Mouse (Mus musculus) spleen, adult 2 months (tissue): ENCODE measurements around the gene Nudt4. TPM values are rescaled to one million over a fixed set of nuclear protein-coding genes. Genes with fewer than 3 reads are reported as not detected.

Experiments used
- DNase-seq, 2 experiments: peaks; one replicate each; pipeline versions ENCODE4 v3.0.0 to v3.0.0-alpha.2; 2012 to 2021; ENCODE audit warnings: low spot score in 2 of 2, low read depth in 1 of 2
- H3K27ac ChIP-seq: fragments of 200-500 bp; 2 replicates; pipeline ENCODE4 v1.5.1; 2012; ENCODE audit warnings: low read length, inconsistent platforms; ENCODE audit not compliant: insufficient read depth
- H3K27me3 ChIP-seq: fragments of 200-500 bp; 2 replicates; pipeline ENCODE4 v1.6.1; 2012; ENCODE audit warnings: mild to moderate bottlenecking, moderate library complexity, low read length, inconsistent platforms; ENCODE audit not compliant: control insufficient read depth, insufficient read depth
- H3K36me3 ChIP-seq: fragments of 200-500 bp; 2 replicates; pipeline ENCODE4 v1.6.1; 2012; ENCODE audit warnings: mild to moderate bottlenecking, low read length, inconsistent platforms; ENCODE audit not compliant: control insufficient read depth, insufficient read depth
- H3K4me1 ChIP-seq: fragments of 200-500 bp; 2 replicates; pipeline ENCODE4 v1.6.1; 2011; ENCODE audit warnings: inconsistent platforms; ENCODE audit not compliant: control insufficient read depth, insufficient read depth, insufficient read length
- H3K4me3 ChIP-seq: fragments of 200-500 bp; 2 replicates; pipeline ENCODE4 v1.5.1; 2011; ENCODE audit warnings: mild to moderate bottlenecking, inconsistent platforms; ENCODE audit not compliant: insufficient read depth, insufficient read length; ENCODE audit errors: extremely low read depth
- CTCF ChIP-seq: fragments of 200-500 bp; IDR thresholded peaks from 2 replicates; pipeline ENCODE4 v1.5.1; 2011; ENCODE audit warnings: mild to moderate bottlenecking, inconsistent platforms; ENCODE audit not compliant: insufficient read depth, insufficient read length, insufficient replicate concordance; ENCODE audit errors: extremely low read depth
- POLR2A ChIP-seq: fragments of 200-500 bp; IDR thresholded peaks from 2 replicates; pipeline ENCODE4 v1.6.1; 2011; ENCODE audit warnings: low read depth, low read length, inconsistent platforms
- WGBS: fragments of 180-500 bp; shearing (Covaris S2); methylation state at CpG from one replicate; pipeline ENCODE4 v1.1.7; 2018; 5-methylcytosine and 5-hydroxymethylcytosine counted together
- polyA plus RNA-seq: library from polyadenylated mRNA; depleted of rRNA; stranded (reverse); fragments of >200 nt; gene quantifications from 2 replicates; pipeline ENCODE4 v1.2.3, GENCODE M21; 2012

The Nudt4 gene
- polyA plus RNA-seq, 1 experiment = 8.0 TPM

GRCm38 (mm10) chr10:95512635-95513034, 51.3 kb downstream of the Nudt4 start:
- 89% methylated on average over 8 of the region's 8 CpGs for WGBS
- TF ChIP-seq CTCF (no peak), POLR2A (no peak)
- peaks cover 3% of the 10 kb centered on the region; the same call in 1 of the 2 replicates for H3K4me1 ChIP-seq
- no peak overlapping the region for H3K27ac ChIP-seq
- no peaks in the 10 kb centered on the region for H3K27me3 ChIP-seq
- no peak overlapping the region for H3K4me3 ChIP-seq
- no peaks in the 10 kb centered on the region for H3K36me3 ChIP-seq
- DNase-seq = no peak

GRCm38 (mm10) chr10:95509263-95509662, 54.7 kb downstream of the Nudt4 start:
- DNase-seq = no peak
- Histone ChIP-seq H3K36me3 (no peaks in the 10 kb centered on the region), H3K27me3 (no peaks in the 10 kb centered on the region), H3K27ac (no peak overlapping the region), H3K4me3 (no peak overlapping the region), H3K4me1 (peaks cover 3% of the 10 kb centered on the region; the same call in 1 of the 2 replicates)
- no peak for TF ChIP-seq POLR2A
- TF ChIP-seq CTCF = no peak
- 88% methylated on average over 3 of the region's 3 CpGs for WGBS

GRCm38 (mm10) chr10:95508793-95509192, 55.2 kb downstream of the Nudt4 start:
- DNase-seq = no peak
- 0 out of 2 replicates have a peak overlapping the region, but pooled peaks have one; percentile 9 for H3K27ac ChIP-seq
- H3K27me3 ChIP-seq = no peaks in the 10 kb centered on the region
- no peak overlapping the region for H3K4me3 ChIP-seq
- WGBS = 36% methylated on average over 6 of the region's 6 CpGs
- TF ChIP-seq CTCF (no peak), POLR2A (no peak)
- H3K36me3 ChIP-seq = no peaks in the 10 kb centered on the region
- no peaks in the 10 kb centered on the region for H3K4me1 ChIP-seq

GRCm38 (mm10) chr10:95508126-95508525, 55.8 kb downstream of the Nudt4 start:
- Histone ChIP-seq H3K4me3 (no peak overlapping the region), H3K27me3 (no peaks in the 10 kb centered on the region), H3K27ac (no peak overlapping the region), H3K36me3 (no peaks in the 10 kb centered on the region), H3K4me1 (no peaks in the 10 kb centered on the region)
- WGBS = 92% methylated on average over 8 of the region's 8 CpGs
- no peak for TF ChIP-seq CTCF
- no peak for TF ChIP-seq POLR2A
- DNase-seq = no peak

GRCm38 (mm10) chr10:95504341-95504740, 59.6 kb downstream of the Nudt4 start:
- Histone ChIP-seq H3K27ac (no peak overlapping the region), H3K27me3 (no peaks in the 10 kb centered on the region), H3K4me3 (no peak overlapping the region), H3K4me1 (peaks cover 2% of the 10 kb centered on the region; the same call in 1 of the 2 replicates), H3K36me3 (no peaks in the 10 kb centered on the region)
- TF ChIP-seq POLR2A = no peak
- TF ChIP-seq CTCF = no peak
- no peak for DNase-seq
- 3% methylated on average over 1 of the region's 1 CpGs for WGBS

GRCm38 (mm10) chr10:95503443-95504235, 60.3 kb downstream of the Nudt4 start:
- no peaks in the 10 kb centered on the region for H3K36me3 ChIP-seq
- no peak for TF ChIP-seq POLR2A
- no peak for TF ChIP-seq CTCF
- H3K27ac ChIP-seq = no peak overlapping the region
- no peaks in the 10 kb centered on the region for H3K27me3 ChIP-seq
- WGBS = 94% methylated on average over 14 of the region's 14 CpGs
- no peak overlapping the region for H3K4me3 ChIP-seq
- peaks cover 2% of the 10 kb centered on the region; the same call in 1 of the 2 replicates for H3K4me1 ChIP-seq
- DNase-seq = no peak
